Mouse (Mus musculus): ENCODE data around the gene Des.

GRCm38 (mm10) chr1:75384470-75385141 is 24.5 kb downstream of the Des start:
- TF ChIP-seq POLR2A (IDR thresholded peaks at IDR 0.05; ENCODE audit: extremely low read depth, insufficient read depth, low read length) (no peak), CTCF (IDR thresholded peaks at IDR 0.05; ENCODE audit: low read depth, low read length) (no peak)

Measured in liver, adult 2 months (tissue).